Mouse (Mus musculus) lung, postnatal 0 days (tissue): ENCODE measurements around the gene Lrrc36. TPM values are rescaled to one million over a fixed set of nuclear protein-coding genes. Genes with fewer than 3 reads are reported as not detected.

Experiments used
- ATAC-seq: fragments of 200-750 bp; cut with Nextera tagmentation; 2 replicates; pipeline ENCODE4 v1.8.0; 2017; ENCODE audit warnings: moderate library complexity
- DNase-seq: peaks from one replicate; pipeline ENCODE4 v3.0.0-alpha.2; 2016; ENCODE audit warnings: low spot score
- H3K27ac ChIP-seq: fragments of 300-500 bp; sonication (generic); 2 replicates; pipeline ENCODE4 v1.5.1; 2014; ENCODE audit warnings: antibody characterized with exemption, mild to moderate bottlenecking, low read length, mixed read lengths
- H3K27me3 ChIP-seq: fragments of 300-500 bp; sonication (generic); replicated peaks from 2 replicates; pipeline ENCODE4 v1.6.1; 2014; ENCODE audit warnings: low read length, mixed read lengths; ENCODE audit not compliant: insufficient read depth
- H3K36me3 ChIP-seq: fragments of 300-500 bp; sonication (generic); 2 replicates; pipeline ENCODE4 v1.6.1; 2014; ENCODE audit warnings: low read length, mixed read lengths; ENCODE audit not compliant: insufficient read depth
- H3K4me1 ChIP-seq: fragments of 300-500 bp; sonication (generic); 2 replicates; pipeline ENCODE4 v1.6.1; 2014; ENCODE audit warnings: antibody characterized with exemption, low read depth, low read length, mixed read lengths; ENCODE audit not compliant: insufficient read depth
- H3K4me2 ChIP-seq: fragments of 300-500 bp; sonication (generic); replicated peaks from 2 replicates; pipeline ENCODE4 v1.6.1; 2014; ENCODE audit warnings: low read depth, mild to moderate bottlenecking, low read length, moderate library complexity, mixed read lengths
- H3K4me3 ChIP-seq: fragments of 300-500 bp; sonication (generic); 2 replicates; pipeline ENCODE4 v1.5.1; 2014; ENCODE audit warnings: low read depth, low read length
- H3K9ac ChIP-seq: fragments of 300-500 bp; sonication (generic); replicated peaks from 2 replicates; pipeline ENCODE4 v1.6.1; 2014; ENCODE audit warnings: low read depth, mild to moderate bottlenecking
- H3K9me3 ChIP-seq: fragments of 300-500 bp; sonication (generic); 2 replicates; pipeline ENCODE4 v1.6.1; 2016; ENCODE audit warnings: low read length, mixed read lengths
- CTCF ChIP-seq: IDR thresholded peaks from 2 replicates; pipeline ENCODE4 v1.5.1; 2016; ENCODE audit warnings: antibody characterized with exemption, mild to moderate bottlenecking
- EP300 ChIP-seq: IDR thresholded peaks from 2 replicates; pipeline ENCODE4 v1.6.1; 2016; ENCODE audit warnings: antibody characterized with exemption, mild to moderate bottlenecking, control low read depth
- WGBS: fragments of 180-500 bp; shearing (Covaris S2); extraction: QIAGEN DNeasy Blood & Tissue Kit; methylation state at CpG from one replicate; pipeline ENCODE4 v1.1.7; 2014; 5-methylcytosine and 5-hydroxymethylcytosine counted together
- polyA plus RNA-seq: library from polyadenylated mRNA; unstranded; fragments of >200 nt; fragmentation: Nextera tagmentation; extraction: Ambion mirVana; gene quantifications from 2 replicates; pipeline ENCODE4 v1.2.1, GENCODE M21; 2015

Gene Lrrc36
- polyA plus RNA-seq, 1 experiment from 2014 or later: 3.7 TPM

- no peak overlapping the region for H3K27ac ChIP-seq
- H3K4me3 ChIP-seq: no peak overlapping the region
- DNase-seq (peak; percentile 30), ATAC-seq (0 out of 2 replicates have a peak, but pooled peaks have one; percentile 33)
- H3K27me3 ChIP-seq: no peaks in the 10 kb centered on the region
- no peaks in the 10 kb centered on the region; the same call in 1 of the 2 replicates for H3K4me1 ChIP-seq
- no peak overlapping the region for H3K9ac ChIP-seq
- no peak overlapping the region for H3K4me2 ChIP-seq
- 36% methylated on average over 12 of the region's 12 CpGs for WGBS
- no peak for TF ChIP-seq EP300
- no peak for TF ChIP-seq CTCF
- H3K9me3 ChIP-seq: no peaks in the 10 kb centered on the region
- no peaks in the 10 kb centered on the region for H3K36me3 ChIP-seq
Measured at GRCm38 (mm10) chr8:105509997-105510735, 96.8 kb downstream of the Lrrc36 start.

Other genes starting within 250 kb of the Lrrc36 start
- gene Cbfb, start 242.9 kb upstream of the Lrrc36 start, polyA plus RNA-seq: 29.0 and 31.5 TPM in 2 replicates
- gene D230025D16Rik, start 188.4 kb upstream of the Lrrc36 start, polyA plus RNA-seq: 82.6 and 91.3 TPM in 2 replicates
- gene B3gnt9, start 158.4 kb upstream of the Lrrc36 start, polyA plus RNA-seq: 24.6 and 24.8 TPM in 2 replicates
- gene Tradd, start 149.0 kb upstream of the Lrrc36 start, polyA plus RNA-seq: 35.5 and 35.8 TPM in 2 replicates
- gene Fbxl8, start 148.9 kb upstream of the Lrrc36 start, polyA plus RNA-seq: 6.0 and 6.6 TPM in 2 replicates
- gene Hsf4, start 143.8 kb upstream of the Lrrc36 start, polyA plus RNA-seq: 1.7 and 2.0 TPM in 2 replicates
- gene Nol3, start 137.4 kb upstream of the Lrrc36 start, polyA plus RNA-seq: 1.3 and 1.5 TPM in 2 replicates
- gene 4931428F04Rik, start 123.7 kb upstream of the Lrrc36 start, polyA plus RNA-seq: 2.4 and 2.7 TPM in 2 replicates
- 34.5 and 34.6 TPM in 2 replicates for gene Exoc3l, start 117.5 kb upstream of the Lrrc36 start, polyA plus RNA-seq
- 29.8 and 32.7 TPM in 2 replicates for gene E2f4, start 115.9 kb upstream of the Lrrc36 start, polyA plus RNA-seq
- gene Elmo3, start 108.0 kb upstream of the Lrrc36 start, polyA plus RNA-seq: 22.3 and 23.0 TPM in 2 replicates
- gene Lrrc29, start 87.3 kb upstream of the Lrrc36 start, polyA plus RNA-seq: 4.2 and 7.5 TPM in 2 replicates
- 116 and 141 TPM in 2 replicates for gene Tmem208, start 87.2 kb upstream of the Lrrc36 start, polyA plus RNA-seq
- 8.7 and 10.5 TPM in 2 replicates for gene Fhod1, start 65.6 kb upstream of the Lrrc36 start, polyA plus RNA-seq
- 1.7 and 1.9 TPM in 2 replicates for gene Slc9a5, start 64.7 kb upstream of the Lrrc36 start, polyA plus RNA-seq
- 0.20 and 0.26 TPM in 2 replicates for gene Plekhg4, start 40.3 kb upstream of the Lrrc36 start, polyA plus RNA-seq
- 0.14 and 0.38 TPM in 2 replicates for gene Kctd19, start 69 bp upstream of the Lrrc36 start, polyA plus RNA-seq
- 675 and 696 TPM in 2 replicates for gene Tppp3, start 58.0 kb downstream of the Lrrc36 start, polyA plus RNA-seq
- gene Zdhhc1, start 83.3 kb downstream of the Lrrc36 start, polyA plus RNA-seq: 40.6 and 41.7 TPM in 2 replicates
- gene Hsd11b2, start 105.2 kb downstream of the Lrrc36 start, polyA plus RNA-seq: 1.8 and 2.9 TPM in 2 replicates
- gene Atp6v0d1, start 152.5 kb downstream of the Lrrc36 start, polyA plus RNA-seq: 141 and 146 TPM in 2 replicates
- 25.5 and 28.5 TPM in 2 replicates for gene Ripor1, start 191.7 kb downstream of the Lrrc36 start, polyA plus RNA-seq
- gene Ctcf, start 223.0 kb downstream of the Lrrc36 start, polyA plus RNA-seq: 71.3 and 73.6 TPM in 2 replicates
- gene Agrp, start 223.8 kb downstream of the Lrrc36 start, polyA plus RNA-seq: 0.44 and 0.75 TPM in 2 replicates